Mouse (Mus musculus) bone marrow, adult 2 months (tissue): Measurements from ENCODE around the gene Nell1.

Experiments used
- CTCF ChIP-seq: fragments of 200-500 bp; IDR thresholded peaks from 2 replicates; pipeline ENCODE4 v1.5.1; 2011; ENCODE audit warnings: low read length, control low read depth; ENCODE audit not compliant: control insufficient read depth, insufficient read depth
- POLR2A ChIP-seq: fragments of 200-500 bp; IDR thresholded peaks from 2 replicates; pipeline ENCODE4 v1.6.1; 2011; ENCODE audit warnings: low read depth, mild to moderate bottlenecking, control low read depth, low read length, borderline replicate concordance; ENCODE audit not compliant: control insufficient read depth

GRCm38 (mm10) chr7:50482011-50482410 is 507.3 kb downstream of the Nell1 start:
- TF ChIP-seq CTCF (no peak), POLR2A (no peak)
